Mouse (Mus musculus): ENCODE measurements around the gene Gjb2. TPM values are rescaled to one million over a fixed set of nuclear protein-coding genes. Genes with fewer than 3 reads are reported as not detected.
A peak's percentile ranks its signal among the peaks of the same experiment; 100 is the strongest.
"Not testable (repeated sequence)": the region's sequence is repeated elsewhere in the genome, so short reads cannot be mapped to it uniquely, and the experiment has no call there.

Gjb2 gene
- polyA plus RNA-seq, 1 experiment from 2014 or later, result 31.4 TPM

GRCm38 (mm10) chr14:57105111-57105510, 609 bp upstream of the Gjb2 start:
- Histone ChIP-seq H3K36me3 (no peaks in the 10 kb centered on the region), H3K4me2 (peak overlapping the region; percentile 100), H3K4me3 (peak overlapping the region; percentile 61), H3K27ac (no peak overlapping the region), H3K4me1 (peaks cover 19% of the 10 kb centered on the region), H3K9me3 (no peaks in the 10 kb centered on the region), H3K27me3 (peaks cover 75% of the 10 kb centered on the region), H3K9ac (no peak overlapping the region)
- no peak for ATAC-seq (ENCODE audit: insufficient number of reproducible peaks, insufficient read depth, low FRiP score, low TSS enrichment, low read depth)
- WGBS, result 14% methylated on average over 14 of the region's 14 CpGs

DNA sequence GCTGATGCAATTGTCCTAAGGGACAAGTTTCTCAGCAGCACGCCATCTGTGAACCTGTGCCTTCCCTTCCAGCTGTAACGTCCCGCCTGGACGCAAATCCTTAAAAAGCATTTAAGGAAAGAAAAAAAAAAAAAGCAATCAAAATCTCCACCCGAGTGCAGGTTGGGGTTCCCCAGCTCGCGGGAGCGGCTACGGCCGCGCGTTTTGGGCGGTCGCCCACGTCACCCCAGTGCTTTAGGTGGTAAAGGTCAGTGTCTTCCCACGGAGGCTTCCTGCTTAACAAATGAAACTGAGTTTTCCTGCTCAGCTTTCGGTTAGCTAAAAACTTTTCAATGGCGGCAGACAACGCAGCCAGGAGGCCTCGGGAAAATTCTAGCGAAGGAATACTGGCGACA, 794 bp downstream of the Gjb2 start:
- H3K36me3 ChIP-seq, result no peaks in the 10 kb centered on the region
- peak overlapping the region; percentile 100 for H3K4me2 ChIP-seq
- H3K4me3 ChIP-seq, result peak overlapping the region; percentile 61
- H3K9ac ChIP-seq, result peak overlapping the region; percentile 69
- WGBS, result 2% methylated on average over 22 of the region's 22 CpGs
- peaks cover 19% of the 10 kb centered on the region for H3K4me1 ChIP-seq
- peaks cover 75% of the 10 kb centered on the region for H3K27me3 ChIP-seq
- ATAC-seq (ENCODE audit: insufficient number of reproducible peaks, insufficient read depth, low FRiP score, low TSS enrichment, low read depth), result no peak
- H3K27ac ChIP-seq, result no peak overlapping the region
- H3K9me3 ChIP-seq, result no peaks in the 10 kb centered on the region

- H3K4me2 ChIP-seq, result peak overlapping the region; percentile 100
- H3K9me3 ChIP-seq, result no peaks in the 10 kb centered on the region
- peaks cover 70% of the 10 kb centered on the region for H3K27me3 ChIP-seq
- peak overlapping the region; percentile 61 for H3K4me3 ChIP-seq
- no peak overlapping the region for H3K9ac ChIP-seq
- 45% methylated on average over 6 of the region's 6 CpGs for WGBS
- no peak for ATAC-seq (ENCODE audit: insufficient number of reproducible peaks, insufficient read depth, low FRiP score, low TSS enrichment, low read depth)
- peaks cover 19% of the 10 kb centered on the region for H3K4me1 ChIP-seq
- no peaks in the 10 kb centered on the region for H3K36me3 ChIP-seq
- no peak overlapping the region for H3K27ac ChIP-seq
Measured at GRCm38 (mm10) chr14:57103121-57103520, 1.4 kb downstream of the Gjb2 start.

- Histone ChIP-seq H3K4me3 (no peak overlapping the region; the same call in 1 of the 2 replicates), H3K27ac (no peak overlapping the region), H3K4me1 (peaks cover 19% of the 10 kb centered on the region), H3K9me3 (no peaks in the 10 kb centered on the region), H3K27me3 (peaks cover 55% of the 10 kb centered on the region), H3K4me2 (peak overlapping the region; percentile 11; the same call in 1 of the 2 replicates), H3K9ac (no peak overlapping the region), H3K36me3 (no peaks in the 10 kb centered on the region)
- 87% methylated on average over 7 of the region's 7 CpGs for WGBS
- ATAC-seq (ENCODE audit: insufficient number of reproducible peaks, insufficient read depth, low FRiP score, low TSS enrichment, low read depth), result no peak
Measured at GRCm38 (mm10) chr14:57101623-57102022, 2.9 kb downstream of the Gjb2 start.

GRCm38 (mm10) chr14:57095855-57096254, 8.6 kb downstream of the Gjb2 start:
- Histone ChIP-seq H3K27me3 (0 out of 2 replicates have a peak, but pooled peaks cover 4% of the 10 kb centered on the region), H3K36me3 (no peaks in the 10 kb centered on the region), H3K9ac (no peak overlapping the region), H3K4me1 (no peaks in the 10 kb centered on the region), H3K4me3 (no peak overlapping the region), H3K27ac (no peak overlapping the region), H3K9me3 (no peaks in the 10 kb centered on the region), H3K4me2 (no peak overlapping the region)
- no peak for ATAC-seq (ENCODE audit: insufficient number of reproducible peaks, insufficient read depth, low FRiP score, low TSS enrichment, low read depth)
- 80% methylated on average over 4 of the region's 4 CpGs for whole genome bisulfite sequencing

DNA sequence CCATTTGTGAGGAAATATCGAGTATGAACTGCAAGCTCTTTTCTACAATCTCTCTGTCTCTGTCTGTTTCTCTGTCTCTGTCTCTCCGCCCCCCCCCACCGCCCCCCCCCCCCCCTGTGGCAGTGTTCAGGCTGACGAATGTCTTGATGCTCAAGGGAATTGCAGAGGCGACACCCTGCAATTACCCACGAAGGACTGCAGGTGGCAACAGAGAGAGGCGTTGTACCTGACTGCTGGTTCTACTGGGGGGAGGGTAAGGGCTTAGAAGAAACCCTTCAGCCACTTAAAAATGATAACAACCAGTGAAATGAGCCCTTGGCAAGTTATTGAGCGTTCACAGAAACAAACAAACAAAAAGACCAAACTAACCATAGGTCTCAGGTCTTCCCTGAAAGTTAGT, 11.5 kb downstream of the Gjb2 start:
- no peak overlapping the region for H3K4me2 ChIP-seq
- H3K27ac ChIP-seq, result no peak overlapping the region
- H3K27me3 ChIP-seq, result no peaks in the 10 kb centered on the region
- H3K4me1 ChIP-seq, result no peaks in the 10 kb centered on the region
- no peak overlapping the region for H3K9ac ChIP-seq
- no peak overlapping the region for H3K4me3 ChIP-seq
- no peaks in the 10 kb centered on the region for H3K9me3 ChIP-seq
- ATAC-seq (ENCODE audit: insufficient number of reproducible peaks, insufficient read depth, low FRiP score, low TSS enrichment, low read depth), result no peak
- no peaks in the 10 kb centered on the region for H3K36me3 ChIP-seq
- WGBS, result 11% methylated on average over 8 of the region's 8 CpGs

- Histone ChIP-seq H3K9me3 (no peaks in the 10 kb centered on the region), H3K4me2 (no peak overlapping the region), H3K4me3 (no peak overlapping the region), H3K9ac (no peak overlapping the region), H3K4me1 (peaks cover 5% of the 10 kb centered on the region), H3K36me3 (no peaks in the 10 kb centered on the region), H3K27me3 (no peaks in the 10 kb centered on the region), H3K27ac (no peak overlapping the region)
- no peak for ATAC-seq (ENCODE audit: insufficient number of reproducible peaks, insufficient read depth, low FRiP score, low TSS enrichment, low read depth)
- WGBS, result 66% methylated on average over 2 of the region's 2 CpGs
Measured at GRCm38 (mm10) chr14:57090001-57090400, 14.5 kb downstream of the Gjb2 start.

DNA sequence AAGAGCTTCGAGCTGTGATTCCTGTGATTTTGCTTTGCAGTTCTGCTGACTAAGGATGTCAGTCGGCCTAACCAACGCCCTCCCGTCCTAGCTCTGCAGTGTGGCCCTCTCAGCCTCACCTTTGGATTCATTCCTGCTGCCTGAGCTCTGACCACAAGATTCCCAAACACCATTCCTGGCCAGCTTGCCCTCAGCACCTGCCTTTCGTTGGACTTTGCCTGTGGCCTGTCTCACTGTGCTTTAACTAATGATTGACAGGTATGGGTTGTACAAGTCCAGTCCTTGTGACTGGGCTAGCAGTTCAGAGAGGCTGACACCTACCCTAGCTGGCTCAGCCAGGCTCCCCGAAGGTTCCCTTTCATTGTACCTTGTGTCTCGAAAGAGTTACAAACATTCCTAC, 15.4 kb downstream of the Gjb2 start:
- no peak overlapping the region for H3K4me2 ChIP-seq
- no peaks in the 10 kb centered on the region for H3K27me3 ChIP-seq
- no peak for ATAC-seq (ENCODE audit: insufficient number of reproducible peaks, insufficient read depth, low FRiP score, low TSS enrichment, low read depth)
- peaks cover 13% of the 10 kb centered on the region for H3K4me1 ChIP-seq
- no peak overlapping the region for H3K27ac ChIP-seq
- no peak overlapping the region for H3K9ac ChIP-seq
- H3K9me3 ChIP-seq, result no peaks in the 10 kb centered on the region
- no peaks in the 10 kb centered on the region for H3K36me3 ChIP-seq
- no peak overlapping the region for H3K4me3 ChIP-seq
- 84% methylated on average over 7 of the region's 7 CpGs for WGBS

DNA sequence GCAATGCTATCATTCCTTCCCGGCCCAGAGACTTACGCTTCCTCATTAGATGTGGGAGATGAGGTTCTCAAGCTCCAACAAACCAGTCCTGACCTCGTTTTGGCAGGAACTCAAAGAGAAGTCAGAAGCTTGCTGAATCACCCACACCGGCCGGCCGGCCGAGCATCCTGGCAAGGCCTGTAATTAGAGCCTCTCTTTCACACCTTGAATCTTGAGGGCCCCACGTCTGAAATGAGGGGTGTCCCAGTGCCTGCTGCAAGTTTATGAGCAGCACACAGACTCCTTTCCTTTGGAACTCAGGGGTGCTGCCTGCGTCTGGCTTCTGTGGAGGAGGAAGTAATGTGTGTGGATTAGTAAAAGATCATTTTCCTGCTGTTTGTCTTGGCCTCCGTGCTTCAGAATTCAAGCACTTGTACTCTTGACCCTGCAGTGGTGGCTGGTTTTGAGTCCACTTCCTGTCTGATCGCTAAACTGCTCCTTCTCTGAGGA, 20.3 kb downstream of the Gjb2 start:
- H3K4me1 ChIP-seq, result peaks cover 15% of the 10 kb centered on the region
- H3K9me3 ChIP-seq, result no peaks in the 10 kb centered on the region
- H3K27me3 ChIP-seq, result no peaks in the 10 kb centered on the region; the same call in 1 of the 2 replicates
- WGBS, result 31% methylated on average over 11 of the region's 11 CpGs
- H3K27ac ChIP-seq, result no peak overlapping the region
- no peaks in the 10 kb centered on the region for H3K36me3 ChIP-seq
- H3K9ac ChIP-seq, result no peak overlapping the region
- no peak overlapping the region for H3K4me2 ChIP-seq
- no peak for ATAC-seq (ENCODE audit: insufficient number of reproducible peaks, insufficient read depth, low FRiP score, low TSS enrichment, low read depth)
- H3K4me3 ChIP-seq, result no peak overlapping the region

DNA sequence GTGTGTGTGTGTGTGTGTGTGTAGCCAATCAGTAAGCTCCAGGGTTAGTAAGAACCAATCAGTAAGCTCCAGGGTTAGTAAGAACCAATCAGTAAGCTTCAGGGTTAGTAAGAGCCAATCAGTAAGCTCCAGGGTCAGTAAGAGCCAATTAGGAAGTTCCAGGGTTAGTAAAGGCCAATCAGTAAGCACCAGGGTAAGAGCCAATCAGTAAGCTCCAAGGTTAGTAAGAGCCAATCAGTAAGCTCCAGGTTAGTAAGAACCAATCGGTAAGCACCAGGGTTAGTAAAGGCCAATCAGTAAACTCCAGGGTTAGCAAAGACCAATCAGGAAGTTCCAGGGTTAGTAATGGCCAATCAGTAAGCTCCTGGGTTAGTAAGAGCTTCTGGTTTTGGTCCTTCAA, 21.6 kb downstream of the Gjb2 start:
- ATAC-seq (ENCODE audit: insufficient number of reproducible peaks, insufficient read depth, low FRiP score, low TSS enrichment, low read depth), result no peak
- Histone ChIP-seq H3K9me3 (no peaks in the 10 kb centered on the region), H3K4me2 (no peak overlapping the region), H3K4me3 (no peak overlapping the region), H3K9ac (no peak overlapping the region), H3K27ac (no peak overlapping the region), H3K36me3 (no peaks in the 10 kb centered on the region), H3K4me1 (peaks cover 15% of the 10 kb centered on the region), H3K27me3 (no peaks in the 10 kb centered on the region; the same call in 1 of the 2 replicates)
- WGBS, result 96% methylated on average over 1 of the region's 1 CpGs

GRCm38 (mm10) chr14:57075537-57075936, 29.0 kb downstream of the Gjb2 start:
- Histone ChIP-seq H3K9ac (no peak overlapping the region), H3K36me3 (no peaks in the 10 kb centered on the region), H3K4me3 (no peak overlapping the region), H3K4me1 (no peaks in the 10 kb centered on the region), H3K27ac (no peak overlapping the region), H3K4me2 (no peak overlapping the region), H3K9me3 (no peaks in the 10 kb centered on the region), H3K27me3 (no peaks in the 10 kb centered on the region)
- 86% methylated on average over 6 of the region's 6 CpGs for WGBS
- no peak for ATAC-seq (ENCODE audit: insufficient number of reproducible peaks, insufficient read depth, low FRiP score, low TSS enrichment, low read depth)

DNA sequence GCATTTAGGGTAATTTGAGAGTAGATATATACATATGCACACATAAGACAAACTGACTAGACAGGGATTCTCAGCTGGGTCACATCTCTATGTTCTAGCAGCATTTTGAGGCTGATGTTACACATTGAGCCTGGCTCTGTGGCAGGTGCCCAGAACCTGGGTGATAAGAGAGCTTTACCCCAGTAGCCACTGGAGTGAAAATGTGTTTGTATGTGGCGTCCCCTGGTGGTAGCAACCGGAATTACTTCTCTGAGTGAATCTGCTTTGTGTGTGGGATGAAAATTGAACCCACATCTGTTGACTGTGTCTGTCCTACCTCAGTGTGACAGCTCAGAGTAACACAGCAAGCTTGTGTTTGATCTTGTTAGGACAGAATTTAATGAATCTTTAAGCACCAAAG, 34.6 kb downstream of the Gjb2 start:
- not testable (repeated sequence) for H3K4me1 ChIP-seq

DNA sequence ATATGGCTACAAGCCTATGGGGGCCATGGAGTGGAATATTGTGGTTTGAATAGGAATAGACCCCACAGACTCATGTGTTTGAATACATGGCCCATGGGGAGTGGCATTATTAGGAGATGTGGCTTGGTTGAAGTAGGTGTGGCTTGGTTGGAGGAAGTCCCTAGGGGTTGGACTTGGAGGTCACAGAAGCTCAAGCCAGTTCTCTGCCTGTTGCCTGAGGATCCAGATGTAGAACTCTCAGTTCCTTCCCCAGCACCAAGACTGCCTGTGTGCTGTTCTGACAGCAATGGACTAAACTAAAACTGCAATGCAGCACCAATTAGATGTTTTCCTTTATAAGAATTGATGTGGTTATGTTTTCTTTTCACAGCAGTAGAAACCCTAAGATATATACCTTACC, 38.4 kb downstream of the Gjb2 start:
- no peak overlapping the region for H3K4me3 ChIP-seq
- H3K36me3 ChIP-seq, result no peaks in the 10 kb centered on the region
- no peak overlapping the region for H3K9ac ChIP-seq
- ATAC-seq (ENCODE audit: insufficient number of reproducible peaks, insufficient read depth, low FRiP score, low TSS enrichment, low read depth), result no peak
- no peak overlapping the region for H3K27ac ChIP-seq
- H3K4me2 ChIP-seq, result no peak overlapping the region
- no peaks in the 10 kb centered on the region for H3K4me1 ChIP-seq
- H3K9me3 ChIP-seq, result no peaks in the 10 kb centered on the region
- H3K27me3 ChIP-seq, result no peaks in the 10 kb centered on the region

More for the DNA sequence above, 34.6 kb downstream of the Gjb2 start:
- H3K9ac ChIP-seq; H3K27me3 ChIP-seq; H3K27ac ChIP-seq; H3K4me3 ChIP-seq; H3K4me2 ChIP-seq; H3K36me3 ChIP-seq; ATAC-seq (ENCODE audit: insufficient number of reproducible peaks, insufficient read depth, low FRiP score, low TSS enrichment, low read depth); H3K9me3 ChIP-seq: not testable (repeated sequence)
- WGBS, result 0% methylated on average over 2 of the region's 2 CpGs

Measured in embryonic facial prominence, embryonic 13.5 days (tissue).